Comparison of ENCODE assay signal across 24 mouse cellular contexts in the genomic region with DNA sequence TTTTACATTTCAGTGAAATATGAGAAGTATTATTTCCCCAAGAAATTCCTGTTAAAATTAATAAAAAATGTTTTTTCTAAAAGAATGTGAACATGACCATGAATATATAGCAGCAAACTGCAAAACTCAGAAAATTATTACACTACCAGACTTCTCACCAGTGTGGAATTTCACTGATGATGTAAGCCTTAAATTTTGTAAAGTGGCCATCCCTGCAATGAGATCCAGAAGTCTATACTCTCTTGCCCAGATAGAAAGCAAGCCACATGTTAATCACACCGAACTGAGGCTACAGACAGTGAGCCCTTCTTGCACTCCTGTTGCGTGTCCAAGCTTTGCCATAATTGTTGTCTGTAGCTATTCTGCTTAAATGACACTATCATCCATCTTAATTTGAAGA.
DNase-seq lines count a peak whose midpoint lies in the region; ATAC-seq and TF ChIP-seq lines count a peak whose summit lies in the region.
"Had no signal": no experiment of that assay in that cellular context is flagged by ENCODE, and none has a peak within 500 bp of the region (broad histone marks: within the 10 kb centered on the region; RNA-seq: fewer than 3 reads in every experiment).

No protein-coding gene starts in this region.

- H3K4me2 ChIP-seq in myocyte (ENCODE audit: low read depth) = no peak overlapping the region
- no peak overlapping the region for H3K4me2 ChIP-seq in midbrain, embryonic 11.5 days
- no peak overlapping the region for H3K4me2 ChIP-seq in intestine, embryonic 16.5 days (ENCODE audit: low read depth, low read length)

- H3K4me3 ChIP-seq in embryonic fibroblast, embryonic 13.5 days (ENCODE audit: insufficient read depth, low read length) = no peak overlapping the region
- H3K4me3 ChIP-seq in myocyte = no peak overlapping the region
- no peak overlapping the region for H3K4me3 ChIP-seq in midbrain, embryonic 11.5 days (ENCODE audit: low read depth, low read length)
- H3K4me3 ChIP-seq in intestine, embryonic 16.5 days (ENCODE audit: low read length) = no peak overlapping the region

- no peaks in the 10 kb centered on the region for H3K9me3 ChIP-seq in midbrain, embryonic 11.5 days (ENCODE audit: control insufficient read depth, low read length)
- no peaks in the 10 kb centered on the region for H3K9me3 ChIP-seq in intestine, embryonic 16.5 days (ENCODE audit: control insufficient read depth, low read length)

- H3K4me1 ChIP-seq in embryonic fibroblast, embryonic 13.5 days (ENCODE audit: control insufficient read depth, insufficient read depth, low read length) = peaks cover 10% of the 10 kb centered on the region
- H3K4me1 ChIP-seq in midbrain, embryonic 11.5 days (ENCODE audit: control insufficient read depth, insufficient read depth, low read length) = 0 out of 2 replicates have a peak, but pooled peaks cover 2% of the 10 kb centered on the region
- no peaks in the 10 kb centered on the region for H3K4me1 ChIP-seq in intestine, embryonic 16.5 days (ENCODE audit: control insufficient read depth, insufficient read depth, low read length)

- TF ChIP-seq CTCF in embryonic fibroblast, embryonic 13.5 days (IDR thresholded peaks at IDR 0.05; ENCODE audit: borderline replicate concordance, insufficient read depth, low read length) = no peak

- no peak overlapping the region for H3K9ac ChIP-seq in midbrain, embryonic 11.5 days (ENCODE audit: low read length)
- H3K9ac ChIP-seq in intestine, embryonic 16.5 days (ENCODE audit: low read depth, low read length) = no peak overlapping the region

- no peaks in the 10 kb centered on the region for H3K27me3 ChIP-seq in myocyte (ENCODE audit: control insufficient read depth, insufficient read depth, insufficient read length)
- no peaks in the 10 kb centered on the region for H3K27me3 ChIP-seq in midbrain, embryonic 11.5 days (ENCODE audit: control insufficient read depth, insufficient read depth, low read length)
- H3K27me3 ChIP-seq in intestine, embryonic 16.5 days (replicated peaks; ENCODE audit: control insufficient read depth, insufficient read depth, low read length) = no peaks in the 10 kb centered on the region
- H3K27me3 ChIP-seq: CH12.LX, Patski had no signal

- H3K27ac ChIP-seq in embryonic fibroblast, embryonic 13.5 days (ENCODE audit: insufficient read depth, low read length) = peak overlapping the region; percentile 68
- no peak overlapping the region for H3K27ac ChIP-seq in midbrain, embryonic 11.5 days (ENCODE audit: low read depth, low read length)
- H3K27ac ChIP-seq in intestine, embryonic 16.5 days (ENCODE audit: low read length) = no peak overlapping the region

- 94% methylated on average over 2 of the region's 2 CpGs for WGBS in midbrain, embryonic 11.5 days
- WGBS in intestine, embryonic 16.5 days = 77% methylated on average over 2 of the region's 2 CpGs

- TF ChIP-seq POLR2A in embryonic fibroblast, embryonic 13.5 days (IDR thresholded peaks at IDR 0.05; ENCODE audit: low read depth, low read length) = no peak
- TF ChIP-seq POLR2A in myocyte (IDR thresholded peaks at IDR 0.05; ENCODE audit: insufficient read length, low read depth) = no peak

- H3K79me2 ChIP-seq in myocyte (ENCODE audit: control insufficient read depth, insufficient read depth) = no peaks in the 10 kb centered on the region

- no peak for ATAC-seq in midbrain, embryonic 11.5 days (ENCODE audit: low FRiP score)
- ATAC-seq in intestine, embryonic 16.5 days = no peak
- ATAC-seq: activated CD4-positive, CD25-positive, alpha-beta regulatory T cell, adult 4 months; CD4-positive, CD25-positive, alpha-beta regulatory T cell, adult 4 months; Patski had no signal

- DNase-seq in 3T3-L1 (ENCODE audit: low read depth, low spot score) = peak; percentile 70
- DNase-seq in NIH3T3 (ENCODE audit: low read depth) = peak; percentile 62
- no peak for DNase-seq in midbrain, embryonic 11.5 days (ENCODE audit: low spot score, missing footprints)
- no peak for DNase-seq in urinary bladder, postnatal 10 days (ENCODE audit: low spot score)
- DNase-seq in lung, postnatal 25 days (ENCODE audit: low spot score) = no peak
- DNase-seq: adrenal gland, adult 2 months; adrenal gland, adult 8-10 months; adrenal gland, postnatal 10 days; adrenal gland, postnatal 14 days; adrenal gland, postnatal 25 days; adrenal gland, postnatal 36 days; B cell, adult 2 months; cerebellum, adult 11 months; cerebellum, adult 11-12 months; cerebellum, adult 18-20 months; cerebellum, adult 2 months had no signal

- no peak overlapping the region for H3ac ChIP-seq in myocyte (ENCODE audit: control insufficient read depth, insufficient read length)

- no peaks in the 10 kb centered on the region for H3K36me3 ChIP-seq in myocyte (ENCODE audit: control insufficient read depth, insufficient read depth)
- H3K36me3 ChIP-seq in midbrain, embryonic 11.5 days (ENCODE audit: control insufficient read depth, insufficient read depth, low read length) = no peaks in the 10 kb centered on the region
- H3K36me3 ChIP-seq in intestine, embryonic 16.5 days (ENCODE audit: control insufficient read depth, insufficient read depth, low read length) = no peaks in the 10 kb centered on the region
- H3K36me3 ChIP-seq: G1E had no signal

TF ChIP-seq in myocyte, 11 proteins besides CTCF, POLR2A, EP300 and RAD21:
- TF ChIP-seq CEBPB (IDR thresholded peaks at IDR 0.05; ENCODE audit: insufficient read depth, poor library complexity, severe bottlenecking) (peak; percentile 37; the same call in 1 of the 2 replicates), SRF (IDR thresholded peaks at IDR 0.05; ENCODE audit: control insufficient read depth, insufficient read length, low read depth) (no peak)

Comparison
In these comparisons a context has a peak if more than half of its experiments do, and no peak if none do; other contexts are left out.
1. DNase-seq: peak in 3T3-L1 (single experiment) and NIH3T3 (single experiment); none in midbrain, embryonic 11.5 days (single experiment), urinary bladder, postnatal 10 days (single experiment) and lung, postnatal 25 days (single experiment).